Mouse (Mus musculus) cerebellum, adult 2 months (tissue): ENCODE results near the gene Mtm1. TPM values are rescaled to one million over a fixed set of nuclear protein-coding genes. Genes with fewer than 3 reads are reported as not detected.
A peak's percentile ranks its signal among the peaks of the same experiment; 100 is the strongest.

Source experiments
- DNase-seq, 2 experiments: peaks; one replicate each; pipeline ENCODE4 v3.0.0; 2021
- H3K27ac ChIP-seq: fragments of 200-500 bp; 2 replicates; pipeline ENCODE4 v1.5.1; 2012; ENCODE audit warnings: low read length, control low read depth, inconsistent platforms; ENCODE audit not compliant: insufficient read depth
- H3K27me3 ChIP-seq: fragments of 200-500 bp; 2 replicates; pipeline ENCODE4 v1.6.1; 2012; ENCODE audit warnings: inconsistent platforms, mild to moderate bottlenecking, low read length, moderate library complexity; ENCODE audit not compliant: control insufficient read depth, insufficient read depth
- H3K4me1 ChIP-seq: fragments of 200-500 bp; 2 replicates; pipeline ENCODE4 v1.6.1; 2011; ENCODE audit warnings: low read length; ENCODE audit not compliant: control insufficient read depth, insufficient read depth
- H3K4me3 ChIP-seq: fragments of 200-500 bp; replicated peaks from 2 replicates; pipeline ENCODE3; 2011; ENCODE audit warnings: mild to moderate bottlenecking, low read depth, low read length, control low read depth; ENCODE audit not compliant: insufficient read depth
- CTCF ChIP-seq: fragments of 200-500 bp; IDR thresholded peaks from 2 replicates; pipeline ENCODE4 v1.5.1; 2011; ENCODE audit warnings: low read depth, mild to moderate bottlenecking, control low read depth, low read length, moderate library complexity, borderline replicate concordance; ENCODE audit not compliant: insufficient read depth
- POLR2A ChIP-seq: fragments of 200-500 bp; IDR thresholded peaks from 2 replicates; pipeline ENCODE4 v1.6.1; 2011; ENCODE audit warnings: low read length, control low read depth, borderline replicate concordance; ENCODE audit not compliant: insufficient read depth
- WGBS: fragments of 180-500 bp; shearing (Covaris S2); methylation state at CpG from one replicate; pipeline ENCODE4 v1.1.7; 2018; 5-methylcytosine and 5-hydroxymethylcytosine counted together
- polyA plus RNA-seq: library from polyadenylated mRNA; depleted of rRNA; stranded (reverse); fragments of >200 nt; gene quantifications from 2 replicates; pipeline ENCODE4 v1.2.3, GENCODE M21; 2012; rRNA removed

Gene Mtm1
- polyA plus RNA-seq, 1 experiment: 10.0 TPM

DNA sequence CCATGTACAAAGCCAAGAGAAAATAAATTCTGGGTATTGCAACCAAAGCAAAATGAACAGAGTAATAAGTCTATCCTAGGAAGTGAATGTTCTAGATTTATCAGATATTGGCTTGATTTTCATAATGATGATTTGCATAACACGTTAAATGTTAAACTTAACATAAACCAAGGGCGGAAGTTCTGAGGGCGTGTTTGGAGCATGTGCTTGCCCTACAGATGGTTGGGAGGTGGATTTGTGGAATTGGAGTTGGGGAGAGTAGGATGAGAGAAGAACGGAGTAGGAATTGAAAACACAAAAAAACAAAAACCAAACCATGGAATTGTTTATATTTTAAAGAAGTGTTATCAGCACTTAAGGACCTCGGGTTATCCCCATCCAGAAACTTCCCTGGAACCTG lies 153.5 kb downstream of the Mtm1 start:
- Histone ChIP-seq H3K4me1 (0 out of 2 replicates have a peak, but pooled peaks cover 2% of the 10 kb centered on the region), H3K4me3 (peak overlapping the region; percentile 31), H3K27me3 (no peaks in the 10 kb centered on the region), H3K27ac (peak overlapping the region; percentile 38; the same call in 1 of the 2 replicates)
- no peak for DNase-seq
- TF ChIP-seq POLR2A (no peak), CTCF (no peak)
- 38% methylated on average over 5 of the region's 5 CpGs for WGBS

DNA sequence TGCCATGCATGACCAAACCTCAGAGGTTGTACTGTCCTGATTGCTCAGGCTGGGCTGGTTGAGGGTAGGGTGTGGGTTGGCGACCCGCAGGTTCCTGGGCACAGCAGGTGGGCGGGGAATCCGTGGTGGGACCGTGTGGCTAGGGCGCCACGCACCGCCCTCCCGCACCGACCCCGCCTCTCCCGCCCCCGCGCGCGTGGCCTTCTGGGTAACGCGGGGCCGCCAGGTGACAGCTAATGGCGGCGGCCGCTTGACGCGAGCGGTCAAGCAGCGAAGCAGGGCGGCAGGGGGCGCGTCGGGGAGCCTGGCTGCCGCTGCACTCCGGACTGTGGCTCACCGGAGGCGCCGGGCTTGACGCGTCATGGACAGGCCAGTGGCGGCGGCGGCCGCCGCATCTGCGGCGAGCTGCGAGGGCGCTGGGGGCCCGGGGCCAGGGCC lies 154.0 kb downstream of the Mtm1 start, which contains the start of gene Mtmr1:
Mtmr1 (plus strand) TSS at position 207 of the 438 bp plus-strand sequence.
- Histone ChIP-seq H3K4me3 (peak within 1 kb of the TSS; percentile 70), H3K27ac (peak within 1 kb of the TSS; percentile 91), H3K27me3 (no peaks in the 10 kb centered on the region), H3K4me1 (0 out of 2 replicates have a peak, but pooled peaks cover 2% of the 10 kb centered on the region)
- TF ChIP-seq POLR2A (0 out of 2 replicates have a peak, but pooled peaks have one; percentile 32), CTCF (no peak)
- peak; percentile 86 for DNase-seq
- WGBS: 18% methylated on average over 36 of the region's 47 CpGs

DNA sequence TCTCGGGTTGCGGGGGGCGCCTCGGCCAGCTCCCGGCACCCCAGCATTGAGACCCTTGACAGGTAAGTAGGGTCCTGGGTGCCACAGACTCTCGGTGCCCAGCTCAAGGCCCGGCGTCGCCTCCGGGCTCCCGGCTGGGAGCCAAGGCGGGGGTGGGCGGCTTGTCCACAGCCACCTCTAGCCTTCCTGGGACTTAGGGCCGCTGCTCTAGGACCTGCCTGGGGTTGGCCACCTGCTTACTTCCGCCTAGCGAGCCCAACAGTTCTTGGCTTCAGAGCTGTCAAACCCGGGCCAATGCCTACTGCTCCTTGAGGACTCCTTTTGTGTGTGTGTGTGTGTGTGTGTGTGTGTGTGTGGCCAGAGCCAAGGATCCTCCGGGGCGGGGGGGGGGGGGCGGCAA lies 154.4 kb downstream of the Mtm1 start:
- Histone ChIP-seq H3K27ac (peak overlapping the region; percentile 91), H3K4me3 (peak overlapping the region; percentile 70), H3K27me3 (no peaks in the 10 kb centered on the region), H3K4me1 (0 out of 2 replicates have a peak, but pooled peaks cover 2% of the 10 kb centered on the region)
- no peak for TF ChIP-seq POLR2A
- peak; percentile 62 to 65 for DNase-seq
- 8% methylated on average over 18 of the region's 20 CpGs for WGBS

Other genes starting within 250 kb of the Mtm1 start
- 23.7 and 29.1 TPM in 2 replicates for gene Mamld1, start 160.5 kb upstream of the Mtm1 start, polyA plus RNA-seq
- 26.7 and 28.6 TPM in 2 replicates for gene Mtmr1, start 154.0 kb downstream of the Mtm1 start, polyA plus RNA-seq